Mouse (Mus musculus): Measurements from ENCODE around the gene Ctf2. TPM values are rescaled to one million over a fixed set of nuclear protein-coding genes. Genes with fewer than 3 reads are reported as not detected.

Gene Ctf2
- polyA plus RNA-seq, 1 experiment from 2014 or later = 0.30 TPM

DNA sequence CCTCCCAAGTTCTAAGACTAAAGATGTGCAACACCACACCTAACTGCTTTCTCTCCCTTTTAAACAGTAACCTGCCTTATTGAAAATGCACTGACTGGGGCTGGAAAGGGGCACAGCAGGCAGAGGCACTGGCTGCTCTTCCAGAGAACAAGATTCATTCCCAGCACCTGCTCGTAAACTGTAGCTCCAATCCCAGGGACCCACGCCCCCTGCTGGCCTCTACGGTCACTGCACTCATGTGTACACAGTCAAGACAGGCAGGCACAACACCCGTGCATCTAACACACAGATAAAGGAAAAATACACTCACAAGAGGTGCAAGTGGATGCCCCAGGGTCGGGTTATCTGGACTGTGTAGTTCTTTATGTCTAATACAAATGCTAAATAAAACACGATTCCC lies 54.9 kb downstream of the Ctf2 start:
- no peak for ATAC-seq (replicated peaks; ENCODE audit: low FRiP score, low TSS enrichment, low read depth)
- no peak overlapping the region for H3K9ac ChIP-seq (ENCODE audit: low read length)
- DNase-seq (ENCODE audit: low spot score) = peak; percentile 61
- H3K27me3 ChIP-seq (replicated peaks; ENCODE audit: control insufficient read depth, insufficient read depth, low read length) = no peaks in the 10 kb centered on the region
- no peak overlapping the region for H3K27ac ChIP-seq (ENCODE audit: low read depth)
- no peak overlapping the region for H3K4me3 ChIP-seq (ENCODE audit: low read depth, low read length)
- H3K4me1 ChIP-seq (replicated peaks; ENCODE audit: control insufficient read depth, insufficient read depth, low read length) = no peaks in the 10 kb centered on the region
- no peaks in the 10 kb centered on the region for H3K36me3 ChIP-seq (ENCODE audit: control insufficient read depth, insufficient read depth, low read length)
- no peaks in the 10 kb centered on the region for H3K9me3 ChIP-seq (ENCODE audit: control insufficient read depth, low read length)
- WGBS = 68% methylated on average over 6 of the region's 6 CpGs
- no peak overlapping the region for H3K4me2 ChIP-seq (ENCODE audit: low read length)

DNA sequence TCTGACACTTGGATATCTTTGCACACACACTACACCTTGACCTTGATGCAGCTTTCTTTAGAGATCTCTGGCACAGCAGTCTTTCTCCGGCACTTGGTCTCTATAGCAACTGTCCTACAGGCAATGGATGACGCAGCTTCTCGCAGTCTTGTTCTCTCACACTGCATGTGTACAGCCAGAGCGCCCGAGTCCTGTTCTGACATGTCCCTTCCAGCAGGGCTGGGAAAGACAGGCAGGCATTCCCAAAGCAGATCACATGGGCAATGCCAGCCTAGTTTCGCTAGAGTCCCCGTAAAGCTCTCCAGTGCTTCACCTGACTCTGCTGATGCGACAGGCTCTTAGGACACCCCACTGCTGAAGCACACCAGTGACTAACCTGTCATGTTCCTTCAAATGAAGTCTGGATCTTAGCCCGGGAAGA lies 56.6 kb downstream of the Ctf2 start:
- 72% methylated on average over 9 of the region's 9 CpGs for WGBS
- DNase-seq (ENCODE audit: low spot score) (peak; percentile 56), ATAC-seq (replicated peaks; ENCODE audit: low FRiP score, low TSS enrichment, low read depth) (no peak)
- no peak overlapping the region for H3K4me3 ChIP-seq (ENCODE audit: low read depth, low read length)
- H3K4me1 ChIP-seq (replicated peaks; ENCODE audit: control insufficient read depth, insufficient read depth, low read length) = no peaks in the 10 kb centered on the region
- H3K9ac ChIP-seq (ENCODE audit: low read length) = no peak overlapping the region
- H3K4me2 ChIP-seq (ENCODE audit: low read length) = no peak overlapping the region
- no peak overlapping the region for H3K27ac ChIP-seq (ENCODE audit: low read depth)
- no peaks in the 10 kb centered on the region for H3K9me3 ChIP-seq (ENCODE audit: control insufficient read depth, low read length)
- H3K27me3 ChIP-seq (replicated peaks; ENCODE audit: control insufficient read depth, insufficient read depth, low read length) = no peaks in the 10 kb centered on the region
- H3K36me3 ChIP-seq (ENCODE audit: control insufficient read depth, insufficient read depth, low read length) = no peaks in the 10 kb centered on the region

GRCm38 (mm10) chr7:127674977-127675376 lies 57.0 kb downstream of the Ctf2 start:
- no peaks in the 10 kb centered on the region for H3K9me3 ChIP-seq (ENCODE audit: control insufficient read depth, low read length)
- 2% methylated on average over 5 of the region's 5 CpGs for WGBS
- peak; percentile 94 for DNase-seq (ENCODE audit: low spot score)
- H3K27me3 ChIP-seq (replicated peaks; ENCODE audit: control insufficient read depth, insufficient read depth, low read length) = no peaks in the 10 kb centered on the region
- no peak overlapping the region for H3K9ac ChIP-seq (ENCODE audit: low read length)
- peak; percentile 74 for ATAC-seq (replicated peaks; ENCODE audit: low FRiP score, low TSS enrichment, low read depth)
- no peaks in the 10 kb centered on the region for H3K4me1 ChIP-seq (replicated peaks; ENCODE audit: control insufficient read depth, insufficient read depth, low read length)
- no peaks in the 10 kb centered on the region for H3K36me3 ChIP-seq (ENCODE audit: control insufficient read depth, insufficient read depth, low read length)
- no peak overlapping the region for H3K4me3 ChIP-seq (ENCODE audit: low read depth, low read length)
- H3K27ac ChIP-seq (ENCODE audit: low read depth) = no peak overlapping the region
- no peak overlapping the region for H3K4me2 ChIP-seq (ENCODE audit: low read length)

- DNase-seq (ENCODE audit: low spot score) (no peak), ATAC-seq (replicated peaks; ENCODE audit: low FRiP score, low TSS enrichment, low read depth) (no peak)
- Histone ChIP-seq H3K4me1 (replicated peaks; ENCODE audit: control insufficient read depth, insufficient read depth, low read length) (no peaks in the 10 kb centered on the region), H3K27me3 (replicated peaks; ENCODE audit: control insufficient read depth, insufficient read depth, low read length) (no peaks in the 10 kb centered on the region), H3K4me2 (ENCODE audit: low read length) (no peak overlapping the region), H3K27ac (ENCODE audit: low read depth) (no peak overlapping the region), H3K4me3 (ENCODE audit: low read depth, low read length) (no peak overlapping the region), H3K36me3 (ENCODE audit: control insufficient read depth, insufficient read depth, low read length) (no peaks in the 10 kb centered on the region), H3K9ac (ENCODE audit: low read length) (no peak overlapping the region), H3K9me3 (ENCODE audit: control insufficient read depth, low read length) (no peaks in the 10 kb centered on the region)
- WGBS = 63% methylated on average over 4 of the region's 4 CpGs
Measured at GRCm38 (mm10) chr7:127672776-127673175, 59.2 kb downstream of the Ctf2 start.

GRCm38 (mm10) chr7:127671880-127672774 lies 59.8 kb downstream of the Ctf2 start:
- 46% methylated on average over 11 of the region's 11 CpGs for WGBS
- Histone ChIP-seq H3K36me3 (ENCODE audit: control insufficient read depth, insufficient read depth, low read length) (no peaks in the 10 kb centered on the region), H3K27ac (ENCODE audit: low read depth) (no peak overlapping the region), H3K9ac (ENCODE audit: low read length) (no peak overlapping the region), H3K4me1 (replicated peaks; ENCODE audit: control insufficient read depth, insufficient read depth, low read length) (no peaks in the 10 kb centered on the region), H3K4me2 (ENCODE audit: low read length) (no peak overlapping the region), H3K9me3 (ENCODE audit: control insufficient read depth, low read length) (no peaks in the 10 kb centered on the region), H3K4me3 (ENCODE audit: low read depth, low read length) (no peak overlapping the region), H3K27me3 (replicated peaks; ENCODE audit: control insufficient read depth, insufficient read depth, low read length) (no peaks in the 10 kb centered on the region)
- no peak for ATAC-seq (replicated peaks; ENCODE audit: low FRiP score, low TSS enrichment, low read depth)
- DNase-seq (ENCODE audit: low spot score) = no peak

MicroRNAs encoded within 50 kb of the gene (microRNA counts, 519-probe panel; counts per million panel counts)
- not detected for microRNA mmu-miR-762

Small RNA genes lying within 50 kb of the gene (microRNA-seq; reads per million reads assigned to microRNA genes)
- not detected for gene Mir762

Other genes with a start within 250 kb of the Ctf2 start
- 49.4 and 51.8 TPM in 2 replicates for gene Srcap, start 220.2 kb downstream of the Ctf2 start, polyA plus RNA-seq (2014; fragmentation: Nextera tagmentation; extraction: Ambion mirVana)
- gene Gm42715, start 212.6 kb downstream of the Ctf2 start, polyA plus RNA-seq (2014; fragmentation: Nextera tagmentation; extraction: Ambion mirVana) = 18.8 and 19.8 TPM in 2 replicates
- 7.5 and 8.1 TPM in 2 replicates for gene Tmem265, start 170.8 kb downstream of the Ctf2 start, polyA plus RNA-seq (2014; fragmentation: Nextera tagmentation; extraction: Ambion mirVana)
- gene Phkg2, start 158.8 kb downstream of the Ctf2 start, polyA plus RNA-seq (2014; fragmentation: Nextera tagmentation; extraction: Ambion mirVana) = 42.0 and 49.4 TPM in 2 replicates
- gene Ccdc189, start 143.6 kb downstream of the Ctf2 start, polyA plus RNA-seq (2014; fragmentation: Nextera tagmentation; extraction: Ambion mirVana) = 6.9 and 7.7 TPM in 2 replicates
- gene Rnf40, start 143.4 kb downstream of the Ctf2 start, polyA plus RNA-seq (2014; fragmentation: Nextera tagmentation; extraction: Ambion mirVana) = 36.3 and 38.8 TPM in 2 replicates
- 12.9 and 16.7 TPM in 2 replicates for gene Zfp629, start 116.4 kb downstream of the Ctf2 start, polyA plus RNA-seq (2014; fragmentation: Nextera tagmentation; extraction: Ambion mirVana)
- gene Bcl7c, start 23.2 kb downstream of the Ctf2 start, polyA plus RNA-seq (2014; fragmentation: Nextera tagmentation; extraction: Ambion mirVana) = 50.3 and 56.4 TPM in 2 replicates
- 13.6 and 14.0 TPM in 2 replicates for gene Ctf1, start 19.4 kb downstream of the Ctf2 start, polyA plus RNA-seq (2014; fragmentation: Nextera tagmentation; extraction: Ambion mirVana)
- gene Fbxl19, start 12.4 kb upstream of the Ctf2 start, polyA plus RNA-seq (2014; fragmentation: Nextera tagmentation; extraction: Ambion mirVana) = 3.3 and 4.2 TPM in 2 replicates
- gene Orai3, start 37.6 kb upstream of the Ctf2 start, polyA plus RNA-seq (2014; fragmentation: Nextera tagmentation; extraction: Ambion mirVana) = 17.1 and 21.9 TPM in 2 replicates
- 25.0 and 25.6 TPM in 2 replicates for gene Setd1a, start 44.5 kb upstream of the Ctf2 start, polyA plus RNA-seq (2014; fragmentation: Nextera tagmentation; extraction: Ambion mirVana)
- gene Gm49388, start 53.4 kb upstream of the Ctf2 start, polyA plus RNA-seq (2014; fragmentation: Nextera tagmentation; extraction: Ambion mirVana) = 0.43 TPM in 1 of 2 replicates, not detected in the other
- 21.6 and 22.0 TPM in 2 replicates for gene Hsd3b7, start 68.4 kb upstream of the Ctf2 start, polyA plus RNA-seq (2014; fragmentation: Nextera tagmentation; extraction: Ambion mirVana)
- 21.7 and 28.1 TPM in 2 replicates for gene Stx4a, start 92.1 kb upstream of the Ctf2 start, polyA plus RNA-seq (2014; fragmentation: Nextera tagmentation; extraction: Ambion mirVana)
- gene Stx1b, start 92.4 kb upstream of the Ctf2 start, polyA plus RNA-seq (2014; fragmentation: Nextera tagmentation; extraction: Ambion mirVana) = 4.9 and 6.1 TPM in 2 replicates
- 15.0 and 16.3 TPM in 2 replicates for gene Zfp646, start 144.1 kb upstream of the Ctf2 start, polyA plus RNA-seq (2014; fragmentation: Nextera tagmentation; extraction: Ambion mirVana)
- gene Zfp668, start 144.7 kb upstream of the Ctf2 start, polyA plus RNA-seq (2014; fragmentation: Nextera tagmentation; extraction: Ambion mirVana) = 15.7 and 17.2 TPM in 2 replicates
- 0.63 and 0.64 TPM in 2 replicates for gene Prss53, start 158.8 kb upstream of the Ctf2 start, polyA plus RNA-seq (2014; fragmentation: Nextera tagmentation; extraction: Ambion mirVana)
- gene Gm21974, start 163.3 kb upstream of the Ctf2 start, polyA plus RNA-seq (2014; fragmentation: Nextera tagmentation; extraction: Ambion mirVana) = not detected in 2 replicates
- 157 and 174 TPM in 2 replicates for gene Vkorc1, start 163.5 kb upstream of the Ctf2 start, polyA plus RNA-seq (2014; fragmentation: Nextera tagmentation; extraction: Ambion mirVana)
- gene Bckdk, start 171.9 kb upstream of the Ctf2 start, polyA plus RNA-seq (2014; fragmentation: Nextera tagmentation; extraction: Ambion mirVana) = 188 and 189 TPM in 2 replicates
- gene Kat8, start 180.3 kb upstream of the Ctf2 start, polyA plus RNA-seq (2014; fragmentation: Nextera tagmentation; extraction: Ambion mirVana) = 37.9 and 41.9 TPM in 2 replicates
- gene Prss8, start 197.9 kb upstream of the Ctf2 start, polyA plus RNA-seq (2014; fragmentation: Nextera tagmentation; extraction: Ambion mirVana) = 39.8 and 41.6 TPM in 2 replicates
- gene Prss36, start 214.6 kb upstream of the Ctf2 start, polyA plus RNA-seq (2014; fragmentation: Nextera tagmentation; extraction: Ambion mirVana) = 8.6 and 11.0 TPM in 2 replicates
- gene Fus, start 235.3 kb upstream of the Ctf2 start, polyA plus RNA-seq (2014; fragmentation: Nextera tagmentation; extraction: Ambion mirVana) = 52.5 and 59.5 TPM in 2 replicates